Mouse (Mus musculus): ENCODE measurements around the gene Hoxc6. TPM values are rescaled to one million over a fixed set of nuclear protein-coding genes. Genes with fewer than 3 reads are reported as not detected.

Hoxc6 gene
- total and polyA plus RNA-seq, 3 experiments, result 12.0 to 37.1 (median 27.1) TPM

- Histone ChIP-seq H3K9me3 (replicated peaks) (no peaks in the 10 kb centered on the region), H3K27me3 (ENCODE audit: insufficient read depth, low read length) (peaks cover 5% of the 10 kb centered on the region; the same call in 1 of the 2 replicates), H3K4me1 (ENCODE audit: insufficient read depth, low read depth, low read length) (peaks cover 87% of the 10 kb centered on the region), H3K36me3 (replicated peaks) (peaks cover 13% of the 10 kb centered on the region), H3K4me3 (ENCODE audit: low read depth, low read length) (peak overlapping the region; percentile 74)
- no peak for TF ChIP-seq CTCF (IDR thresholded peaks at IDR 0.05; ENCODE audit: low read depth, low read length)
- no peak for TF ChIP-seq TAL1 (conservative IDR thresholded peaks at IDR 0.05; ENCODE audit: low read depth, low read length)
- no peak for TF ChIP-seq GATA1 (IDR thresholded peaks at IDR 0.05; ENCODE audit: borderline replicate concordance, low read length)
- no peak for TF ChIP-seq GATA2 (IDR thresholded peaks at IDR 0.05; ENCODE audit: borderline replicate concordance, low read depth, low read length)
- TF ChIP-seq POLR2AphosphoS5 (IDR thresholded peaks at IDR 0.05; ENCODE audit: insufficient replicate concordance, low read depth, low read length), result no peak
- ATAC-seq (ENCODE audit: extremely low read depth, insufficient number of reproducible peaks, low FRiP score, poor library complexity, severe bottlenecking), result no peak
- no peak for DNase-seq (ENCODE audit: low spot score)
Measured at GRCm38 (mm10) chr15:103000501-103000901, 2.4 kb downstream of the Hoxc6 start.

- Histone ChIP-seq H3K36me3 (replicated peaks) (peaks cover 17% of the 10 kb centered on the region), H3K27me3 (ENCODE audit: insufficient read depth, low read length) (no peaks in the 10 kb centered on the region), H3K4me1 (ENCODE audit: insufficient read depth, low read depth, low read length) (peaks cover 86% of the 10 kb centered on the region), H3K4me3 (ENCODE audit: low read depth, low read length) (peak overlapping the region; percentile 74; the same call in 1 of the 2 replicates), H3K9me3 (replicated peaks) (no peaks in the 10 kb centered on the region)
- DNase-seq (ENCODE audit: low spot score) (no peak), ATAC-seq (ENCODE audit: extremely low read depth, insufficient number of reproducible peaks, low FRiP score, poor library complexity, severe bottlenecking) (no peak)
- TF ChIP-seq TAL1 (conservative IDR thresholded peaks at IDR 0.05; ENCODE audit: low read depth, low read length) (no peak), CTCF (IDR thresholded peaks at IDR 0.05; ENCODE audit: low read depth, low read length) (no peak), POLR2AphosphoS5 (IDR thresholded peaks at IDR 0.05; ENCODE audit: insufficient replicate concordance, low read depth, low read length) (no peak), GATA2 (IDR thresholded peaks at IDR 0.05; ENCODE audit: borderline replicate concordance, low read depth, low read length) (no peak), GATA1 (IDR thresholded peaks at IDR 0.05; ENCODE audit: borderline replicate concordance, low read length) (no peak)
Measured at GRCm38 (mm10) chr15:103001370-103001769, 3.3 kb downstream of the Hoxc6 start.

- DNase-seq (ENCODE audit: low spot score), result no peak
- Histone ChIP-seq H3K36me3 (replicated peaks) (peaks cover 17% of the 10 kb centered on the region), H3K9me3 (replicated peaks) (no peaks in the 10 kb centered on the region), H3K4me1 (ENCODE audit: insufficient read depth, low read depth, low read length) (peaks cover 86% of the 10 kb centered on the region), H3K27me3 (ENCODE audit: insufficient read depth, low read length) (no peaks in the 10 kb centered on the region), H3K4me3 (ENCODE audit: low read depth, low read length) (peak overlapping the region; percentile 64; the same call in 1 of the 2 replicates)
- TF ChIP-seq POLR2AphosphoS5 (IDR thresholded peaks at IDR 0.05; ENCODE audit: insufficient replicate concordance, low read depth, low read length) (no peak), GATA1 (IDR thresholded peaks at IDR 0.05; ENCODE audit: borderline replicate concordance, low read length) (no peak), TAL1 (conservative IDR thresholded peaks at IDR 0.05; ENCODE audit: low read depth, low read length) (no peak), GATA2 (IDR thresholded peaks at IDR 0.05; ENCODE audit: borderline replicate concordance, low read depth, low read length) (no peak), CTCF (IDR thresholded peaks at IDR 0.05; ENCODE audit: low read depth, low read length) (no peak)
- ATAC-seq (ENCODE audit: extremely low read depth, insufficient number of reproducible peaks, low FRiP score, poor library complexity, severe bottlenecking), result no peak
Measured at GRCm38 (mm10) chr15:103002156-103002555, 4.1 kb downstream of the Hoxc6 start.

GRCm38 (mm10) chr15:103002821-103003448 is 4.9 kb downstream of the Hoxc6 start:
- TF ChIP-seq GATA2 (IDR thresholded peaks at IDR 0.05; ENCODE audit: borderline replicate concordance, low read depth, low read length), result no peak
- no peak for TF ChIP-seq GATA1 (IDR thresholded peaks at IDR 0.05; ENCODE audit: borderline replicate concordance, low read length)
- no peak for TF ChIP-seq POLR2AphosphoS5 (IDR thresholded peaks at IDR 0.05; ENCODE audit: insufficient replicate concordance, low read depth, low read length)
- TF ChIP-seq TAL1 (conservative IDR thresholded peaks at IDR 0.05; ENCODE audit: low read depth, low read length), result no peak
- TF ChIP-seq CTCF (IDR thresholded peaks at IDR 0.05; ENCODE audit: low read depth, low read length), result no peak
- H3K9me3 ChIP-seq (replicated peaks), result no peaks in the 10 kb centered on the region
- H3K36me3 ChIP-seq (replicated peaks), result peaks cover 17% of the 10 kb centered on the region
- peak overlapping the region; percentile 64; the same call in 1 of the 2 replicates for H3K4me3 ChIP-seq (ENCODE audit: low read depth, low read length)
- no peak for ATAC-seq (ENCODE audit: extremely low read depth, insufficient number of reproducible peaks, low FRiP score, poor library complexity, severe bottlenecking)
- H3K4me1 ChIP-seq (ENCODE audit: insufficient read depth, low read depth, low read length), result peaks cover 87% of the 10 kb centered on the region
- no peaks in the 10 kb centered on the region for H3K27me3 ChIP-seq (ENCODE audit: insufficient read depth, low read length)
- DNase-seq (ENCODE audit: low spot score), result no peak

GRCm38 (mm10) chr15:103005308-103005707 is 7.3 kb downstream of the Hoxc6 start:
- H3K27me3 ChIP-seq (ENCODE audit: insufficient read depth, low read length), result no peaks in the 10 kb centered on the region
- DNase-seq (ENCODE audit: low spot score) (no peak), ATAC-seq (ENCODE audit: extremely low read depth, insufficient number of reproducible peaks, low FRiP score, poor library complexity, severe bottlenecking) (no peak)
- H3K4me3 ChIP-seq (ENCODE audit: low read depth, low read length), result peak overlapping the region; percentile 51; the same call in 1 of the 2 replicates
- peaks cover 95% of the 10 kb centered on the region for H3K4me1 ChIP-seq (ENCODE audit: insufficient read depth, low read depth, low read length)
- no peak for TF ChIP-seq POLR2AphosphoS5 (IDR thresholded peaks at IDR 0.05; ENCODE audit: insufficient replicate concordance, low read depth, low read length)
- no peak for TF ChIP-seq GATA1 (IDR thresholded peaks at IDR 0.05; ENCODE audit: borderline replicate concordance, low read length)
- TF ChIP-seq CTCF (IDR thresholded peaks at IDR 0.05; ENCODE audit: low read depth, low read length), result no peak
- TF ChIP-seq GATA2 (IDR thresholded peaks at IDR 0.05; ENCODE audit: borderline replicate concordance, low read depth, low read length), result no peak
- TF ChIP-seq TAL1 (conservative IDR thresholded peaks at IDR 0.05; ENCODE audit: low read depth, low read length), result no peak
- peaks cover 25% of the 10 kb centered on the region for H3K36me3 ChIP-seq (replicated peaks)
- no peaks in the 10 kb centered on the region for H3K9me3 ChIP-seq (replicated peaks)

- Histone ChIP-seq H3K4me3 (ENCODE audit: low read depth, low read length) (peak overlapping the region; percentile 21; the same call in 1 of the 2 replicates), H3K36me3 (replicated peaks) (peaks cover 25% of the 10 kb centered on the region), H3K4me1 (ENCODE audit: insufficient read depth, low read depth, low read length) (peaks cover 95% of the 10 kb centered on the region), H3K9me3 (replicated peaks) (no peaks in the 10 kb centered on the region), H3K27me3 (ENCODE audit: insufficient read depth, low read length) (no peaks in the 10 kb centered on the region)
- ATAC-seq (ENCODE audit: extremely low read depth, insufficient number of reproducible peaks, low FRiP score, poor library complexity, severe bottlenecking), result no peak
- DNase-seq (ENCODE audit: low spot score), result no peak
- no peak for TF ChIP-seq GATA1 (IDR thresholded peaks at IDR 0.05; ENCODE audit: borderline replicate concordance, low read length)
- no peak for TF ChIP-seq CTCF (IDR thresholded peaks at IDR 0.05; ENCODE audit: low read depth, low read length)
- TF ChIP-seq POLR2AphosphoS5 (IDR thresholded peaks at IDR 0.05; ENCODE audit: insufficient replicate concordance, low read depth, low read length), result no peak
- TF ChIP-seq TAL1 (conservative IDR thresholded peaks at IDR 0.05; ENCODE audit: low read depth, low read length), result no peak
- no peak for TF ChIP-seq GATA2 (IDR thresholded peaks at IDR 0.05; ENCODE audit: borderline replicate concordance, low read depth, low read length)
Measured at GRCm38 (mm10) chr15:103005797-103006196, 7.7 kb downstream of the Hoxc6 start.
